Mouse (Mus musculus): ENCODE data around the gene Sdk1. TPM values are rescaled to one million over a fixed set of nuclear protein-coding genes. Genes with fewer than 3 reads are reported as not detected.

Sdk1 gene
- total and polyA plus RNA-seq, 2 experiments from 2014 or later: 0.59 to 8.4 TPM

- Histone ChIP-seq H3K27ac (ENCODE audit: low read depth) (no peak overlapping the region), H3K4me2 (ENCODE audit: low read depth, low read length) (no peak overlapping the region), H3K9ac (replicated peaks; ENCODE audit: low read depth, low read length) (no peak overlapping the region), H3K4me1 (ENCODE audit: control insufficient read depth, insufficient read depth) (no peaks in the 10 kb centered on the region), H3K4me3 (ENCODE audit: low read depth, low read length) (no peak overlapping the region), H3K27me3 (ENCODE audit: control insufficient read depth, insufficient read depth, low read length) (no peaks in the 10 kb centered on the region), H3K36me3 (replicated peaks; ENCODE audit: control insufficient read depth, insufficient read depth, low read length) (no peaks in the 10 kb centered on the region), H3K9me3 (replicated peaks; ENCODE audit: control insufficient read depth, low read length) (0 out of 2 replicates have a peak, but pooled peaks cover 4% of the 10 kb centered on the region)
- TF ChIP-seq CTCF (IDR thresholded peaks at IDR 0.05; ENCODE audit: low read depth): no peak
- no peak for TF ChIP-seq EP300 (IDR thresholded peaks at IDR 0.05; ENCODE audit: low read depth)
- ATAC-seq (ENCODE audit: insufficient read depth, low read depth) (no peak), DNase-seq (ENCODE audit: low spot score) (no peak)
- WGBS: 60% methylated on average over 18 of the region's 18 CpGs
Measured at GRCm38 (mm10) chr5:142113210-142114175, 872.2 kb downstream of the Sdk1 start.

GRCm38 (mm10) chr5:142127779-142128178, 886.5 kb downstream of the Sdk1 start:
- no peaks in the 10 kb centered on the region for H3K4me1 ChIP-seq (ENCODE audit: control insufficient read depth, insufficient read depth)
- H3K27ac ChIP-seq (ENCODE audit: low read depth): no peak overlapping the region
- DNase-seq (ENCODE audit: low spot score) (no peak), ATAC-seq (ENCODE audit: insufficient read depth, low read depth) (no peak)
- no peaks in the 10 kb centered on the region for H3K27me3 ChIP-seq (ENCODE audit: control insufficient read depth, insufficient read depth, low read length)
- TF ChIP-seq CTCF (IDR thresholded peaks at IDR 0.05; ENCODE audit: low read depth): no peak
- TF ChIP-seq EP300 (IDR thresholded peaks at IDR 0.05; ENCODE audit: low read depth): no peak
- no peak overlapping the region for H3K4me2 ChIP-seq (ENCODE audit: low read depth, low read length)
- H3K9me3 ChIP-seq (replicated peaks; ENCODE audit: control insufficient read depth, low read length): 0 out of 2 replicates have a peak, but pooled peaks cover 9% of the 10 kb centered on the region
- H3K4me3 ChIP-seq (ENCODE audit: low read depth, low read length): no peak overlapping the region
- H3K36me3 ChIP-seq (replicated peaks; ENCODE audit: control insufficient read depth, insufficient read depth, low read length): no peaks in the 10 kb centered on the region
- WGBS: 77% methylated on average over 4 of the region's 4 CpGs
- H3K9ac ChIP-seq (replicated peaks; ENCODE audit: low read depth, low read length): no peak overlapping the region

DNA sequence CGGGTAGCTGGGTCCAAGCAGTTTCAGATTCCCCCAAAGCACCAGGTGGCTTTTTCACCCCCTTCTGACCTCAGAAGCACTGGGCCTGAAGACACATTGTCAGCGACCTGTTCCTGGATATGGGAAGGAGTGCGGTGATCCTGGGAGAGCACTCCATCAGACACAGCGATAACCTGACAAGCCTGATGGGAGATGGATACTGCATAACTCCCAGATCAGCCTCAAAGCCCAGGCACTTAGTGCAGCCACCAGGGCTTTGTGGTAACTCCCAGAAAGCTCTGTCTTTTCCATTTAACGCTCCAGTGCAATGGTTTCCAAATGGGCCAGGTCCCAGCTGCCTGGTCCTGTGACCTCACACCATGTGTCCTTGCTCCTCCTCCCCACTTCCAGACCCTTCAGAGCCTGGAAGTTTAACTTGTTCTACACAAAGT, 886.9 kb downstream of the Sdk1 start:
- Histone ChIP-seq H3K27me3 (ENCODE audit: control insufficient read depth, insufficient read depth, low read length) (no peaks in the 10 kb centered on the region), H3K9me3 (replicated peaks; ENCODE audit: control insufficient read depth, low read length) (0 out of 2 replicates have a peak, but pooled peaks cover 9% of the 10 kb centered on the region), H3K27ac (ENCODE audit: low read depth) (no peak overlapping the region), H3K36me3 (replicated peaks; ENCODE audit: control insufficient read depth, insufficient read depth, low read length) (no peaks in the 10 kb centered on the region), H3K9ac (replicated peaks; ENCODE audit: low read depth, low read length) (no peak overlapping the region), H3K4me2 (ENCODE audit: low read depth, low read length) (no peak overlapping the region), H3K4me1 (ENCODE audit: control insufficient read depth, insufficient read depth) (no peaks in the 10 kb centered on the region), H3K4me3 (ENCODE audit: low read depth, low read length) (no peak overlapping the region)
- no peak for TF ChIP-seq CTCF (IDR thresholded peaks at IDR 0.05; ENCODE audit: low read depth)
- TF ChIP-seq EP300 (IDR thresholded peaks at IDR 0.05; ENCODE audit: low read depth): no peak
- no peak for ATAC-seq (ENCODE audit: insufficient read depth, low read depth)
- WGBS: 57% methylated on average over 5 of the region's 5 CpGs
- DNase-seq (ENCODE audit: low spot score): no peak

DNA sequence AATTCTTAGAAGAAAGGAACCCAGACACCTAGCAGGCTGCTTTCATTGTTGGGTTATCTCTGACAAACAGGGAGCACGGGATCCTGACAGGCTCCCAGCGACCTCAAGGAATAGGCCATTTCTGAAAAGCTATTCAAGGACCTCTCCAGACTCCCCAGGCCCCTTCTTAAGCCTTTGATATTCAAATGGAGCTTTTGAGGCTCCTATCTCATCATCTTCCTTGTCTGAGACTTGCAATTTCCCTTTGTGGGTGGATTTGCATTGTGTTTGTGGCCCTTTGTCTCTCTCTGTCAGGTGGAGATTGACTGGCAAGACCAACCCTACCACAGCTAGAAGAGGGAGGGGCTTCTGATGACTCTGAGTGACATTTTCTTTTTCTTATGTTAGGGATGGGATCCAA, 888.7 kb downstream of the Sdk1 start:
- TF ChIP-seq CTCF (IDR thresholded peaks at IDR 0.05; ENCODE audit: low read depth) (no peak), EP300 (IDR thresholded peaks at IDR 0.05; ENCODE audit: low read depth) (no peak)
- no peak overlapping the region for H3K4me3 ChIP-seq (ENCODE audit: low read depth, low read length)
- DNase-seq (ENCODE audit: low spot score): no peak
- H3K4me1 ChIP-seq (ENCODE audit: control insufficient read depth, insufficient read depth): no peaks in the 10 kb centered on the region
- H3K9ac ChIP-seq (replicated peaks; ENCODE audit: low read depth, low read length): no peak overlapping the region
- no peaks in the 10 kb centered on the region for H3K27me3 ChIP-seq (ENCODE audit: control insufficient read depth, insufficient read depth, low read length)
- no peak for ATAC-seq (ENCODE audit: insufficient read depth, low read depth)
- H3K36me3 ChIP-seq (replicated peaks; ENCODE audit: control insufficient read depth, insufficient read depth, low read length): no peaks in the 10 kb centered on the region
- no peak overlapping the region for H3K4me2 ChIP-seq (ENCODE audit: low read depth, low read length)
- 26% methylated on average over 2 of the region's 2 CpGs for WGBS
- H3K27ac ChIP-seq (ENCODE audit: low read depth): no peak overlapping the region
- H3K9me3 ChIP-seq (replicated peaks; ENCODE audit: control insufficient read depth, low read length): no peaks in the 10 kb centered on the region

- Histone ChIP-seq H3K9me3 (replicated peaks; ENCODE audit: control insufficient read depth, low read length) (no peaks in the 10 kb centered on the region), H3K4me3 (ENCODE audit: low read depth, low read length) (no peak overlapping the region), H3K36me3 (replicated peaks; ENCODE audit: control insufficient read depth, insufficient read depth, low read length) (no peaks in the 10 kb centered on the region), H3K4me2 (ENCODE audit: low read depth, low read length) (no peak overlapping the region), H3K4me1 (ENCODE audit: control insufficient read depth, insufficient read depth) (0 out of 2 replicates have a peak, but pooled peaks cover 3% of the 10 kb centered on the region), H3K9ac (replicated peaks; ENCODE audit: low read depth, low read length) (no peak overlapping the region), H3K27ac (ENCODE audit: low read depth) (no peak overlapping the region), H3K27me3 (ENCODE audit: control insufficient read depth, insufficient read depth, low read length) (no peaks in the 10 kb centered on the region)
- ATAC-seq (ENCODE audit: insufficient read depth, low read depth) (peak; percentile 84), DNase-seq (ENCODE audit: low spot score) (peak; percentile 17)
- 25% methylated on average over 7 of the region's 7 CpGs for WGBS
- no peak for TF ChIP-seq EP300 (IDR thresholded peaks at IDR 0.05; ENCODE audit: low read depth)
- no peak for TF ChIP-seq CTCF (IDR thresholded peaks at IDR 0.05; ENCODE audit: low read depth)
Measured at GRCm38 (mm10) chr5:142139978-142140377, 898.7 kb downstream of the Sdk1 start.

Data from heart, postnatal 0 days (tissue).